25 mouse cellular contexts compared by ENCODE assay signal in the genomic region with DNA sequence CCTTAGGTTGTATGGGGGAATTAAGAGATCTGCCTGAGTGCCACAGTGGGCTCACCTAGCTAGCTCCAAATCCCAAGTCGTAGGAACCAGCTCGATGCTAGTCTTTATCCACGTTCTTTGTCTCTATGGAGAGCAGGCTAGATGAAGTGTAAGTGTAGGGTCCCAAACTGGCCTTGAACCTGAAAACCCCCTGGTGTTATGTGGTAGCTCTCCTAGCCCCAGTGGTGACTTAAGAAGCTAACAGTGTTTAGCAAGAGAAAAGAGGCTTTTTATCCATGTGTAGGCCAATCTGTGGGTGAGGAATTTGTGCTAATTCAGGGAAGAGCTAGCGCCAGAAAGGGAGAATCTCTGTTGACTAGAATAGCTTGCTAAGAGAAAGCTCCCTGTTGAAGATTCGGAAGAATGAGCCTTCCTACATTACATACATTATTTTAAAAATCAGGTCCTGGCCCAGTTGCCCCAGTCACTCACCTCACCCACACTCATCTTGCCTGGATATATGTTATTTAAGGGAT. TPM values are rescaled to one million over a fixed set of nuclear protein-coding genes. Genes with fewer than 3 reads are reported as not detected.
DNase-seq lines count a peak whose midpoint lies in the region; ATAC-seq lines count a peak whose summit lies in the region.
"Had no signal": no experiment of that assay in that cellular context is flagged by ENCODE, and none has a peak within 500 bp of the region (broad histone marks: within the 10 kb centered on the region; RNA-seq: fewer than 3 reads in every experiment).

No protein-coding gene starts in this region.

- no peaks in the 10 kb centered on the region for H3K9me3 ChIP-seq in midbrain, embryonic 16.5 days (replicated peaks; ENCODE audit: control insufficient read depth, low read length, poor library complexity, severe bottlenecking)
- H3K9me3 ChIP-seq: embryonic facial prominence, embryonic 13.5 days; embryonic facial prominence, embryonic 15.5 days; forebrain, embryonic 10.5 days; forebrain, embryonic 12.5 days had no signal

- H3K27ac ChIP-seq in midbrain, embryonic 16.5 days (ENCODE audit: low read length) = no peak overlapping the region
- H3K27ac ChIP-seq: embryonic facial prominence, embryonic 13.5 days; embryonic facial prominence, embryonic 15.5 days; forebrain, embryonic 10.5 days; forebrain, embryonic 12.5 days had no signal

- H3K4me1 ChIP-seq in midbrain, embryonic 16.5 days (ENCODE audit: control insufficient read depth, insufficient read depth, low read length) = no peaks in the 10 kb centered on the region
- H3K4me1 ChIP-seq: embryonic facial prominence, embryonic 13.5 days; embryonic facial prominence, embryonic 15.5 days had no signal

- H3K9ac ChIP-seq in midbrain, embryonic 16.5 days (ENCODE audit: low read depth, low read length) = no peak overlapping the region
- H3K9ac ChIP-seq: embryonic facial prominence, embryonic 13.5 days; embryonic facial prominence, embryonic 15.5 days; forebrain, embryonic 12.5 days had no signal

- DNase-seq in frontal cortex, postnatal 25 days (ENCODE audit: low spot score in 2 of 2) = no peak
- DNase-seq in ES-CJ7 (ENCODE audit: low read depth, low spot score) (peak; percentile 55), ZHBTc4 (ENCODE audit: low read depth, low spot score) (peak; percentile 26)
- DNase-seq in lung, postnatal 14 days = no peak
- DNase-seq: adrenal gland, adult 2 months; adrenal gland, postnatal 10 days; adrenal gland, postnatal 25 days; B cell, adult 2 months; cerebellum, adult 11-12 months; cerebellum, adult 2 months; cerebellum, adult 9-11 months; cerebellum, postnatal 14 days; cerebellum, postnatal 36 days; embryo, embryonic 11 days had no signal

- H3K4me3 ChIP-seq in midbrain, embryonic 16.5 days (ENCODE audit: low read depth, low read length) = no peak overlapping the region
- H3K4me3 ChIP-seq: embryonic facial prominence, embryonic 13.5 days; embryonic facial prominence, embryonic 15.5 days; erythroblast, embryonic 14.5 days; forebrain, embryonic 10.5 days; forebrain, embryonic 12.5 days had no signal

- H3K36me3 ChIP-seq in midbrain, embryonic 16.5 days (ENCODE audit: control insufficient read depth, insufficient read depth, low read length) = no peaks in the 10 kb centered on the region
- H3K36me3 ChIP-seq: embryonic facial prominence, embryonic 13.5 days; embryonic facial prominence, embryonic 15.5 days; forebrain, embryonic 10.5 days; forebrain, embryonic 12.5 days had no signal

- peak; percentile 80 for ATAC-seq in frontal cortex, adult (ENCODE audit: low TSS enrichment)
- no peak for ATAC-seq in midbrain, embryonic 16.5 days
- ATAC-seq: CD4-positive, CD25-positive, alpha-beta regulatory T cell, adult 4 months; forebrain, embryonic 14.5 days; forebrain, embryonic 16.5 days had no signal

- no peak overlapping the region for H3K4me2 ChIP-seq in midbrain, embryonic 16.5 days (ENCODE audit: low read length)
- H3K4me2 ChIP-seq: embryonic facial prominence, embryonic 13.5 days; embryonic facial prominence, embryonic 15.5 days; forebrain, embryonic 12.5 days had no signal

- 63% methylated on average over 5 of the region's 5 CpGs for WGBS in midbrain, embryonic 16.5 days

- H3K27me3 ChIP-seq in midbrain, embryonic 16.5 days (ENCODE audit: control insufficient read depth, insufficient read depth, low read depth, low read length) = no peaks in the 10 kb centered on the region
- H3K27me3 ChIP-seq: CH12.LX; embryonic facial prominence, embryonic 13.5 days; embryonic facial prominence, embryonic 15.5 days; forebrain, embryonic 12.5 days had no signal

RNA-seq across cellular contexts. Expression of gene Crygs, which starts 35.8 kb away (rescaled TPM):
- not detected in 2 replicates for polyA plus RNA-seq in midbrain, embryonic 16.5 days (2015; fragmentation: Nextera tagmentation; extraction: Ambion mirVana)
- polyA plus RNA-seq: adrenal gland, adult 2 months; CD4-positive, CD25-positive, alpha-beta regulatory T cell, adult 4 months; embryonic facial prominence, embryonic 13.5 days; erythroblast, embryonic 14.5 days; forebrain, embryonic 10.5 days; forebrain, embryonic 12.5 days; forebrain, embryonic 14.5 days; forebrain, embryonic 16.5 days had no signal

Comparison
In these comparisons a context has a peak if more than half of its experiments do, and no peak if none do; other contexts are left out.
1. DNase-seq: peak in ES-CJ7 (single experiment) and ZHBTc4 (single experiment); none in frontal cortex, postnatal 25 days (0 of 2) and lung, postnatal 14 days (single experiment).